Mouse (Mus musculus) mature B cell (primary cell): ENCODE measurements around the gene Krtap15.

Experiments
- in situ Hi-C: fragments of 300-500 bp; cut with MboI; formaldehyde crosslinking; loops from 2 replicates; pipeline ENCODE4 v1.14.3; 2019

Gene Krtap15

DNA sequence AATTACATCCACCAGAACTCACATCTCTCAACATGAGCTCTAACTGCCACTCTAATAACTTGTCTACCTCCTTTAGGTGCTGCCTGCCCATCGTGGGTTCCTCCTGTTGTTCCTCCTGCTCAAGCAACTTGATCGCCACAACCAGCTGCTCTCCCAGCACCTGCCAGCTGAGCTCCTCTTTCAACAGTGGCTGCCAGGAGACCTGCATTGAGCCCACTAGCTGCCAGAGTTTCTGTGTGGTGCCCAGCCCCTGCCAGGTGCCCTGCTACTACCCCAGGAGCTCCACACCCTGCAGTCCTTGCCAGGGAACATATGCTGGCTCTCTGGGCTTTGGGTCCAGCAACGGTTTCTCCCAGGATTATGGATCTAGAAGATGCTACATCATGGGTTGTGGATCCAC lies at the start of gene Krtap15:
TSS of gene Krtap15 (plus strand) at position 150 of the 400 bp plus-strand sequence.
- in situ Hi-C loops = no loop called here

- in situ Hi-C loops = no loop called here
Observed at GRCm38 (mm10) chr16:88774106-88774505, 45.9 kb upstream of the Krtap15 start, which contains the start of gene 2310057N15Rik. Gene 2310057N15Rik, minus strand, starts transcription at chr16:88774206.

DNA sequence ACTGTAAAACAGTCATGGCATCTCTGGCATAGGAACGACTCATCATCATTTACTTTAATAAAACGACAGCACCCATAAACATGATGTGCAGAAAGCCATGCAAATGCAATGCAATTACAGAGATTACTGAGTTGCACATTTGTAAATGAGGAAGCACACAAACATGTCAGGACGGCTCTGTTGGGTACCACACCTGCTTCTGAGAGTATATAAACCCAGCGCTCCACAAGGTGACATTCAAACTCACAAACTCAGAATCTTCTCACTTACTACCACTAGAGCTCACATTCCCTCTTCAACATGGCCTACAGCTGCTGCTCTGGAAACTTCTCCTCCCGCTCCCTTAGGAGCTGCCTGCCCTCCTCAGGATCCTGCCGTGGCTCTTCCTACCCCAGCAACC lies 42.4 kb upstream of the Krtap15 start, which contains the start of gene Gm5965:
TSS of gene Gm5965 (plus strand) at position 301 of the 400 bp plus-strand sequence.
- in situ Hi-C loops = no loop called here

DNA sequence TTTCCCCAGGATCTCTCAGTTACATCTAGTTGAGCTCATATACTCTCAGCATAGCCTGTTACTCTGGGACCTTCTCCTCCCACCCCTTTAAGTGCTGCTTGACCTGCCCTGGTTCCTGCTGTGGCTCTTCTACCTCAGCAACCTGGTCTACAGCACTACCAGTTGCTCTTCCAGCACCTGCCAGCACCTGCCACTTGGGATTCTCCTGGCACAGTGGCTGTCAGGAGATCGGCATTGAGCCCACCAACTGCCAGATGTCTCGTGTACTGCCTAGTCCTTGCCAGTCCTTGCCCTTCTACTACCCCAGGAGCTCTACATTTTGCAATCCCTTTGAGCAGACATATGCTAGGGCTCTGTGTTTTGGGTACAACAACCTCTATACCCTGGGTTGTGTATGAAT lies 33.2 kb upstream of the Krtap15 start:
- in situ Hi-C loops = no loop called here

- in situ Hi-C loops = no loop called here
Observed at GRCm38 (mm10) chr16:88811827-88812226, 8.2 kb upstream of the Krtap15 start, which contains the start of gene Gm20741. Gene Gm20741, minus strand, starts transcription at chr16:88812220.

DNA sequence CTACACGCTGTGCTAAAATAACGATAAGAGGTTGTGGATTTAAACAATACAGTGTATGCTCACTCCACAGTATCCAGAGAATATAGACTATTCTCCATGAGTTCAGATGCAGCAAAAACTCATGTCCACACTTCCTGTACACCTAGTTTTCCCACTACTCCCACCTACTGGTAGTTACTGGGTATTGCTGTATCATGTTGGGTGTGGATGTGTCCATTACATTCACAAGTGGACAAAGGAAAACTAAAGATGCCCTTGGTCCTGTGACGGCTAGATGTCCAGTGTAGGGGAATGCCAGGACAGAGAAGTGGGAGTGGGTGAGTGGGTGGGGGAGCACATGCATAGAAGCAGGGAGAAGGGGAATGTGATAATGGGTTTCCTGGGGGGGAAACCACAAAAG lies 3.7 kb downstream of the Krtap15 start:
- in situ Hi-C loops = no loop called here

DNA sequence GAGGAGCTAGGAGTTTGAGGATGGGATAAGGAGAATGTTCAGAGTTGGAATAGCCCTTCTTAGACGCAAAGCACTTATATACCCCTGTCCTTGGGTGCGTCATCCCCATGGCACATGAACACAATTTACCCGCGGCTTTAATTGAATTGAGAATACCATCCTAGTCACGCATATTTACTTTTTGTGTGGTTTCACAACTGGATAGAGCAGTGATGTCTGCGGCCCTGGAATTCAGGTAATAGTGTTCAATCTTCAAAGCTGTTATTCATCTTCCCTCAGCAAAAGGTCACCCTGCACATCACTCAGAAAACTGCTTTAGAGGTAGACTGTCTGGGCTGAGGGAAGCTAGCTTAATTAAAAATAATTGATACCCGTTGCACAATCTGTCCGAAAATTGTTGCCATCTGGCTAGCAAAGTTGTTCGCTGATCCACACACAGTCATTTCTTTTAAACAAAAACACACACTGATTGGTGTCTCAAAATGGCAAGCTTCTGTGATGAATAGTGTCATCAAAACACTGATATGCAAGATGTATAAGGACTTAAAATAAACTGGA lies 6.2 kb downstream of the Krtap15 start, which contains the start of gene Krtap14:
TSS of gene Krtap14 (minus strand) at position 51 of the 558 bp plus-strand sequence.
- in situ Hi-C loops = no loop called here

DNA sequence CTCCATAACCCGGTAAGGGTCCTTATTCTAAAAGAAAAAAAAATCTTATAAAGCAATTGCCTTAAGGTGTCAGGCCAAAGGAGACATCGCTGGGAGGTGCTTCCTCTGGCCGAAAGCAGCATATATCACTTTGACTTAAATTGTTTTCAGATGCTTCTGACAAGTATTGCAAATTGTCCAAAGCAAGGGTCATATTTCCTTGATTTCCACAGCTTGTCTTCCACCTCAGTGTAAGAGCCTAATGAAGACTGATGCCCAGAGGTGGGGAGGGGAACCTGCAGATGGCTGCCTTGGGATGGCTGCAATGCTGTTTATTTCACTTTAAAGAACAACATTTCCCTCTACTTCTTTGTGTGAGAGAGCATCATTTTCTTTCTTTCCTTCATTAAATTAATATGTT lies 7.0 kb downstream of the Krtap15 start:
- in situ Hi-C loops = no loop called here

DNA sequence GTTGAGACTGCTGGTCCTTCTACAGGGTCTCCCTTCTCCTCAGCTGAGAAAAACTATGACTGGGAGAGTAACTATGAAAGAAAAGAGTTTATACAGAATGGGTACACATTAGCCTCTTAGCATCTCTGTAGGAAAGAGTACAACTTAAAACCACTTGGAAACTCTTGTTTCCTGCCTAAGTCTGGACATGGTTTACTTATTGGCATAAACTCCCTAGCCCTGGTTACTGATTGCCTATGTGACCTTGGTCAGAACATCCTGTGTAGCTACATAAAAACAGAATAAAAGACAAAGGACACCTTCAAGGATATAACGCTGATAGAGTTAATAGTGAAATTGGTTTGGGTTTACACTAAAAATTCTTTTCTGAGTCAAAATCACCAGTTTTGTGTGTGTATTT lies 27.3 kb downstream of the Krtap15 start:
- in situ Hi-C loops = no loop called here

DNA sequence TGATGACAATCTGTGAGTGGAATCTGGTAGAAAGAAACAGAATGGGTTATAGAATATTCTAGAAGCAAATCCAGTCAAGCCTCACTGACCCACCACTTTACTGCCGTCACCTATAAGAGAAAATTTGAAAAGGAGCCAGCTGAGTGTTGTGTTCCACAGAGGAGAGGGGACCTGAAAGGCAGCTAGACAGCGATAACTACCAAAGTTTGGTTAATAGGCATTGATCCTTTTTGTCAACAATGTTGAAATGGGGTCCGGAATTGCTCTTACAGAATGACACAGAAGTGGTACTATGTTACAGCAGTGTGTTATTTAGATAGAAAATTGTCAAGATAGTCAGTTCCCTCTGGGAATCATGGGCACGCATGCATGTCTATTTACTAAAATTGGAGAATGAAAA lies 28.5 kb downstream of the Krtap15 start:
- in situ Hi-C loops = no loop called here

- in situ Hi-C loops = no loop called here
Observed at GRCm38 (mm10) chr16:88851450-88851849, 31.4 kb downstream of the Krtap15 start.

GRCm38 (mm10) chr16:88864887-88865407 lies 44.9 kb downstream of the Krtap15 start:
- in situ Hi-C loops = no loop called here

GRCm38 (mm10) chr16:88869311-88869710 lies 49.3 kb downstream of the Krtap15 start, which contains the start of gene Krtap19-1:
Gene Krtap19-1, minus strand, starts transcription at chr16:88869411.
- in situ Hi-C loops = no loop called here

DNA sequence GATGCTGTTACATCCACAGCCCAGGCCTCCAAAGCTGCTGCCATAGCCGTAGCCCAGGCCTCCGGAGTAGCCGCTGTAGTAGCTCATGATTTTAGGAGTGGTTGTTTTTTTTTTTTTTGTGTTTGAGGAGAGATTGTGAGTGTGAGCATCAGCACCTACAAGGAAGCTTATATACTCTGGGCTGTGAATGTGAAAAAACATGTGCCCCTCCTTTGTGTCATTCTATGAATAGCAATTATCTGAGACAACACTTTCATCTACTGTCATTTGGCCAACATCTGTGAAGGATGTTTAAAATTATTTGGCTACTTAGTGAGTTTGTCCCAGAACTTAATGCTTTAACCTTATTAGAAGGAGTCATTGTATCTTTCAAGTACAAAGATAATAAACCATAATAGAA lies 54.2 kb downstream of the Krtap15 start, which contains the start of gene Krtap19-2:
TSS of gene Krtap19-2 (minus strand) at position 101 of the 400 bp plus-strand sequence.
- in situ Hi-C loops = no loop called here

- in situ Hi-C loops = no loop called here
Observed at GRCm38 (mm10) chr16:88877938-88878337, 57.9 kb downstream of the Krtap15 start, which contains the start of gene Krtap19-3. Gene Krtap19-3, minus strand, starts transcription at chr16:88878038.
